Mouse (Mus musculus) adipocyte (in vitro differentiated cells): ENCODE data around the gene Git2.

Source experiments
- DNase-seq: peaks from one replicate; pipeline ENCODE4 v3.0.0-alpha.2; 2016; ENCODE audit warnings: low spot score

The Git2 gene

GRCm38 (mm10) chr5:114761980-114762379, 13.3 kb downstream of the Git2 start:
- DNase-seq: no peak

GRCm38 (mm10) chr5:114759536-114760090, 15.7 kb downstream of the Git2 start:
- peak; percentile 50 for DNase-seq

GRCm38 (mm10) chr5:114753384-114753783, 21.9 kb downstream of the Git2 start:
- DNase-seq: no peak

- DNase-seq: no peak
Measured at GRCm38 (mm10) chr5:114752397-114752796, 22.9 kb downstream of the Git2 start.

GRCm38 (mm10) chr5:114750325-114750724, 25.0 kb downstream of the Git2 start:
- DNase-seq: no peak

GRCm38 (mm10) chr5:114747521-114747920, 27.8 kb downstream of the Git2 start:
- DNase-seq: no peak

- no peak for DNase-seq
Measured at GRCm38 (mm10) chr5:114746886-114747285, 28.4 kb downstream of the Git2 start.

- no peak for DNase-seq
Measured at GRCm38 (mm10) chr5:114745581-114745980, 29.7 kb downstream of the Git2 start.

- DNase-seq: no peak
Measured at GRCm38 (mm10) chr5:114743697-114744090, 31.6 kb downstream of the Git2 start.

GRCm38 (mm10) chr5:114742998-114743696, 32.2 kb downstream of the Git2 start:
- no peak for DNase-seq

GRCm38 (mm10) chr5:114742572-114742971, 32.7 kb downstream of the Git2 start:
- DNase-seq: no peak

GRCm38 (mm10) chr5:114740595-114740994, 34.7 kb downstream of the Git2 start:
- DNase-seq: no peak

GRCm38 (mm10) chr5:114738707-114739241, 36.5 kb downstream of the Git2 start:
- DNase-seq: peak; percentile 72

GRCm38 (mm10) chr5:114737090-114737887, 38.0 kb downstream of the Git2 start:
- peak; percentile 40 for DNase-seq

GRCm38 (mm10) chr5:114733606-114734005, 41.7 kb downstream of the Git2 start:
- no peak for DNase-seq

- DNase-seq: no peak
Measured at GRCm38 (mm10) chr5:114731969-114732368, 43.3 kb downstream of the Git2 start.

- DNase-seq: peak; percentile 20
Measured at GRCm38 (mm10) chr5:114731498-114731897, 43.8 kb downstream of the Git2 start.

- DNase-seq: peak; percentile 29
Measured at GRCm38 (mm10) chr5:114730129-114730528, 45.2 kb downstream of the Git2 start.

GRCm38 (mm10) chr5:114728160-114728559, 47.2 kb downstream of the Git2 start:
- DNase-seq: no peak

- DNase-seq: peak; percentile 81
Measured at GRCm38 (mm10) chr5:114722846-114723245, 52.5 kb downstream of the Git2 start.

- DNase-seq: no peak
Measured at GRCm38 (mm10) chr5:114721969-114722368, 53.3 kb downstream of the Git2 start.

GRCm38 (mm10) chr5:114720784-114721183, 54.5 kb downstream of the Git2 start:
- DNase-seq: no peak

GRCm38 (mm10) chr5:114719928-114720270, 55.4 kb downstream of the Git2 start:
- no peak for DNase-seq
